Mouse (Mus musculus) embryonic facial prominence, embryonic 11.5 days (tissue): ENCODE data around the gene Il20. TPM values are rescaled to one million over a fixed set of nuclear protein-coding genes. Genes with fewer than 3 reads are reported as not detected.

Source experiments
- ATAC-seq: fragments of 200-750 bp; cut with Nextera tagmentation; replicated peaks from 2 replicates; pipeline ENCODE4 v1.8.0; 2017; ENCODE audit warnings: low read depth; ENCODE audit not compliant: insufficient number of reproducible peaks, low FRiP score, low TSS enrichment
- DNase-seq: peaks from one replicate; pipeline ENCODE4 v3.0.0-alpha.2; 2015; ENCODE audit warnings: low spot score
- H3K27ac ChIP-seq: fragments of 300-500 bp; sonication (generic); replicated peaks from 2 replicates; pipeline ENCODE4 v1.5.1; 2014; ENCODE audit warnings: mild to moderate bottlenecking, low read depth, low read length, control low read depth
- H3K27me3 ChIP-seq: fragments of 300-500 bp; sonication (generic); 2 replicates; pipeline ENCODE4 v1.6.1; 2014; ENCODE audit warnings: mild to moderate bottlenecking, low read length, moderate library complexity, mixed read lengths; ENCODE audit not compliant: control insufficient read depth, insufficient read depth
- H3K36me3 ChIP-seq: fragments of 300-500 bp; sonication (generic); replicated peaks from 2 replicates; pipeline ENCODE4 v1.6.1; 2014; ENCODE audit warnings: low read depth, mild to moderate bottlenecking, low read length, moderate library complexity, mixed read lengths; ENCODE audit not compliant: control insufficient read depth, insufficient read depth
- H3K4me1 ChIP-seq: fragments of 300-500 bp; sonication (generic); 2 replicates; pipeline ENCODE4 v1.6.1; 2014; ENCODE audit warnings: low read length, mixed read lengths; ENCODE audit not compliant: control insufficient read depth, insufficient read depth
- H3K4me2 ChIP-seq: fragments of 300-500 bp; sonication (generic); 2 replicates; pipeline ENCODE4 v1.6.1; 2014; ENCODE audit warnings: low read depth, mild to moderate bottlenecking, control low read depth, low read length, moderate library complexity
- H3K4me3 ChIP-seq: fragments of 300-500 bp; sonication (generic); 2 replicates; pipeline ENCODE4 v1.5.1; 2014; ENCODE audit warnings: low read depth, low read length, control low read depth
- H3K9ac ChIP-seq: fragments of 300-500 bp; sonication (generic); replicated peaks from 2 replicates; pipeline ENCODE4 v1.6.1; 2014; ENCODE audit warnings: mild to moderate bottlenecking, control low read depth, low read length
- H3K9me3 ChIP-seq: fragments of 300-500 bp; sonication (generic); replicated peaks from 2 replicates; pipeline ENCODE4 v1.6.1; 2016; ENCODE audit warnings: mild to moderate bottlenecking, low read length, inconsistent platforms, mixed read lengths; ENCODE audit not compliant: control insufficient read depth
- WGBS: fragments of 180-500 bp; shearing (Covaris S2); extraction: QIAGEN DNeasy Blood & Tissue Kit; methylation state at CpG from one replicate; pipeline ENCODE4 v1.1.7; 2014; 5-methylcytosine and 5-hydroxymethylcytosine counted together
- polyA plus RNA-seq: library from polyadenylated mRNA; unstranded; fragments of >200 nt; fragmentation: Nextera tagmentation; extraction: Ambion mirVana; gene quantifications from 2 replicates; pipeline ENCODE4 v1.2.1, GENCODE M21; 2014

The Il20 gene
- polyA plus RNA-seq, 1 experiment from 2014 or later, result not detected

- WGBS, result 28% methylated on average over 1 of the region's 1 CpGs
- ATAC-seq, result no peak
Observed at GRCm38 (mm10) chr1:130918323-130918980, 7.2 kb upstream of the Il20 start.

GRCm38 (mm10) chr1:130902505-130902904 lies 8.7 kb downstream of the Il20 start:
- no peak for DNase-seq
- no peak for ATAC-seq

More at GRCm38 (mm10) chr1:130918323-130918980, 7.2 kb upstream of the Il20 start:
- Histone ChIP-seq H3K9ac (no peak overlapping the region), H3K36me3 (no peaks in the 10 kb centered on the region), H3K4me2 (no peak overlapping the region), H3K4me1 (no peaks in the 10 kb centered on the region), H3K27ac (no peak overlapping the region), H3K27me3 (no peaks in the 10 kb centered on the region), H3K9me3 (no peaks in the 10 kb centered on the region), H3K4me3 (no peak overlapping the region)
- DNase-seq, result no peak

GRCm38 (mm10) chr1:130894468-130894867 lies 16.8 kb downstream of the Il20 start:
- Histone ChIP-seq H3K27ac (no peak overlapping the region), H3K4me2 (no peak overlapping the region), H3K27me3 (no peaks in the 10 kb centered on the region), H3K9me3 (no peaks in the 10 kb centered on the region), H3K36me3 (no peaks in the 10 kb centered on the region), H3K9ac (no peak overlapping the region), H3K4me3 (no peak overlapping the region), H3K4me1 (no peaks in the 10 kb centered on the region)
- ATAC-seq (no peak), DNase-seq (no peak)
- 53% methylated on average over 6 of the region's 6 CpGs for WGBS

More at GRCm38 (mm10) chr1:130902505-130902904, 8.7 kb downstream of the Il20 start:
- no peak overlapping the region for H3K9ac ChIP-seq
- H3K27me3 ChIP-seq, result no peaks in the 10 kb centered on the region
- no peaks in the 10 kb centered on the region for H3K9me3 ChIP-seq
- no peak overlapping the region for H3K27ac ChIP-seq
- no peak overlapping the region for H3K4me2 ChIP-seq
- no peaks in the 10 kb centered on the region for H3K36me3 ChIP-seq
- 80% methylated on average over 7 of the region's 7 CpGs for WGBS
- H3K4me3 ChIP-seq, result no peak overlapping the region
- no peaks in the 10 kb centered on the region for H3K4me1 ChIP-seq

GRCm38 (mm10) chr1:130893329-130894040 lies 17.8 kb downstream of the Il20 start:
- no peaks in the 10 kb centered on the region for H3K4me1 ChIP-seq
- no peaks in the 10 kb centered on the region for H3K27me3 ChIP-seq
- H3K4me2 ChIP-seq, result no peak overlapping the region
- ATAC-seq, result no peak
- no peaks in the 10 kb centered on the region for H3K36me3 ChIP-seq
- WGBS, result 68% methylated on average over 9 of the region's 9 CpGs
- no peak for DNase-seq
- no peak overlapping the region for H3K9ac ChIP-seq
- H3K4me3 ChIP-seq, result no peak overlapping the region
- no peak overlapping the region for H3K27ac ChIP-seq
- no peaks in the 10 kb centered on the region for H3K9me3 ChIP-seq

GRCm38 (mm10) chr1:130892446-130892845 lies 18.8 kb downstream of the Il20 start:
- no peaks in the 10 kb centered on the region for H3K36me3 ChIP-seq
- no peaks in the 10 kb centered on the region for H3K27me3 ChIP-seq
- H3K4me2 ChIP-seq, result no peak overlapping the region
- no peak for DNase-seq
- no peak overlapping the region for H3K9ac ChIP-seq
- 78% methylated on average over 1 of the region's 1 CpGs for WGBS
- ATAC-seq, result no peak
- H3K27ac ChIP-seq, result no peak overlapping the region
- H3K4me3 ChIP-seq, result no peak overlapping the region
- H3K9me3 ChIP-seq, result no peaks in the 10 kb centered on the region
- H3K4me1 ChIP-seq, result no peaks in the 10 kb centered on the region

GRCm38 (mm10) chr1:130887354-130887753 lies 23.9 kb downstream of the Il20 start, which contains the start of gene Il24:
Gene Il24 (minus strand): TSS chr1:130887454.
- Histone ChIP-seq H3K9me3 (no peaks in the 10 kb centered on the region), H3K36me3 (no peaks in the 10 kb centered on the region), H3K9ac (no peak within 1 kb of the TSS), H3K4me3 (no peak within 1 kb of the TSS), H3K27ac (no peak within 1 kb of the TSS), H3K4me2 (no peak within 1 kb of the TSS), H3K27me3 (no peaks in the 10 kb centered on the region), H3K4me1 (no peaks in the 10 kb centered on the region)
- no peak for ATAC-seq
- no peak for DNase-seq

GRCm38 (mm10) chr1:130883146-130883545 lies 28.1 kb downstream of the Il20 start:
- Histone ChIP-seq H3K4me1 (no peaks in the 10 kb centered on the region), H3K27ac (no peak overlapping the region), H3K36me3 (no peaks in the 10 kb centered on the region), H3K4me2 (no peak overlapping the region), H3K9ac (no peak overlapping the region), H3K27me3 (peaks cover 3% of the 10 kb centered on the region; the same call in 1 of the 2 replicates), H3K4me3 (no peak overlapping the region), H3K9me3 (no peaks in the 10 kb centered on the region)
- 78% methylated on average over 4 of the region's 4 CpGs for WGBS
- ATAC-seq, result no peak
- no peak for DNase-seq

- H3K4me2 ChIP-seq, result no peak overlapping the region
- ATAC-seq (no peak), DNase-seq (no peak)
- H3K27ac ChIP-seq, result no peak overlapping the region
- no peaks in the 10 kb centered on the region for H3K36me3 ChIP-seq
- H3K9me3 ChIP-seq, result no peaks in the 10 kb centered on the region
- 90% methylated on average over 7 of the region's 7 CpGs for WGBS
- H3K4me1 ChIP-seq, result no peaks in the 10 kb centered on the region
- no peak overlapping the region for H3K9ac ChIP-seq
- H3K27me3 ChIP-seq, result peaks cover 9% of the 10 kb centered on the region; the same call in 1 of the 2 replicates
- no peak overlapping the region for H3K4me3 ChIP-seq
Observed at GRCm38 (mm10) chr1:130879927-130880326, 31.3 kb downstream of the Il20 start.
